Mouse (Mus musculus): ENCODE results near the gene Cmtr2. TPM values are rescaled to one million over a fixed set of nuclear protein-coding genes. Genes with fewer than 3 reads are reported as not detected.
A peak's percentile ranks its signal among the peaks of the same experiment; 100 is the strongest.

The Cmtr2 gene
- polyA plus RNA-seq (2014; fragmentation: Nextera tagmentation; extraction: Ambion mirVana): 10.7 and 10.8 TPM in 2 replicates

GRCm38 (mm10) chr8:110215365-110215764 lies at the start of gene Cmtr2:
Cmtr2 (plus strand) TSS chr8:110215665.
- ATAC-seq (ENCODE audit: insufficient read depth, low FRiP score, low TSS enrichment): no peak
- no peak for DNase-seq (ENCODE audit: low spot score)
- WGBS: 70% methylated on average over 7 of the region's 7 CpGs

DNA sequence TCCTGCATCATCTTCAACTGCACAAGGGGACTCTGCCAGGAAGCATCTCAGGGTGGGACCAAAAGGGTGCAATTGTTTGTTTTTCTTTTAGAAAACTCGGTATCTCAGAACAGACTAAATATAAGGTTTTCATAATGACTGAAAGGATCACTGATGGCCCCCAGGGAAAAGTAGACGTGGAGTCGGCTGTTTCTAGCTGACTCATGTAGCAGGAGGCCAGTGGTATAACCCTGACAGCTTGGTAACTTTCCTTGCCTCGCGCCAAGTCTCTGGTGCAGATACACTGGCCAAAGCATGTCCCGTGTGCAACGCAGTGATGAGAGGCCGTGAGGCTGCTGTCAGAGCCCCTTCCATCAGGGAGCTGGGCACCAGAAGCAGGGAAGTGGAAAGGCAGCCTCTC lies 49.2 kb upstream of the Cmtr2 start:
- Histone ChIP-seq H3K4me3 (ENCODE audit: low read depth, low read length) (no peak overlapping the region), H3K4me2 (ENCODE audit: low read depth) (no peak overlapping the region), H3K27ac (ENCODE audit: low read depth, low read length) (no peak overlapping the region), H3K4me1 (ENCODE audit: control insufficient read depth, insufficient read depth, low read length) (no peaks in the 10 kb centered on the region; the same call in 1 of the 2 replicates), H3K27me3 (ENCODE audit: control insufficient read depth, insufficient read depth, low read length) (peaks cover 19% of the 10 kb centered on the region), H3K36me3 (ENCODE audit: control insufficient read depth, insufficient read depth, low read length) (no peaks in the 10 kb centered on the region), H3K9me3 (ENCODE audit: control insufficient read depth, low read length) (no peaks in the 10 kb centered on the region), H3K9ac (ENCODE audit: low read length) (no peak overlapping the region)
- 89% methylated on average over 8 of the region's 8 CpGs for WGBS
- DNase-seq (ENCODE audit: low spot score) (no peak), ATAC-seq (ENCODE audit: insufficient read depth, low FRiP score, low TSS enrichment) (no peak)

More at GRCm38 (mm10) chr8:110215365-110215764, at the start of gene Cmtr2:
- Histone ChIP-seq H3K4me3 (ENCODE audit: low read depth, low read length) (no peak within 1 kb of the TSS), H3K9me3 (ENCODE audit: control insufficient read depth, low read length) (no peaks in the 10 kb centered on the region), H3K36me3 (ENCODE audit: control insufficient read depth, insufficient read depth, low read length) (no peaks in the 10 kb centered on the region), H3K27me3 (ENCODE audit: control insufficient read depth, insufficient read depth, low read length) (no peaks in the 10 kb centered on the region), H3K4me1 (ENCODE audit: control insufficient read depth, insufficient read depth, low read length) (peaks cover 8% of the 10 kb centered on the region), H3K9ac (ENCODE audit: low read length) (no peak within 1 kb of the TSS), H3K27ac (ENCODE audit: low read depth, low read length) (no peak within 1 kb of the TSS), H3K4me2 (ENCODE audit: low read depth) (no peak within 1 kb of the TSS)

- Histone ChIP-seq H3K4me1 (ENCODE audit: control insufficient read depth, insufficient read depth, low read length) (no peaks in the 10 kb centered on the region; the same call in 1 of the 2 replicates), H3K36me3 (ENCODE audit: control insufficient read depth, insufficient read depth, low read length) (no peaks in the 10 kb centered on the region), H3K4me2 (ENCODE audit: low read depth) (peak within 1 kb of the TSS; percentile 27), H3K9ac (ENCODE audit: low read length) (no peak within 1 kb of the TSS), H3K4me3 (ENCODE audit: low read depth, low read length) (no peak within 1 kb of the TSS), H3K27ac (ENCODE audit: low read depth, low read length) (no peak within 1 kb of the TSS), H3K27me3 (ENCODE audit: control insufficient read depth, insufficient read depth, low read length) (peaks cover 19% of the 10 kb centered on the region), H3K9me3 (ENCODE audit: control insufficient read depth, low read length) (no peaks in the 10 kb centered on the region)
- ATAC-seq (ENCODE audit: insufficient read depth, low FRiP score, low TSS enrichment) (peak; percentile 76), DNase-seq (ENCODE audit: low spot score) (peak; percentile 84)
- WGBS: under 1% methylated on average over 33 of the region's 33 CpGs
Observed at GRCm38 (mm10) chr8:110168046-110168445, 47.4 kb upstream of the Cmtr2 start, which contains the start of gene Calb2. Calb2 (minus strand) TSS chr8:110168210.

DNA sequence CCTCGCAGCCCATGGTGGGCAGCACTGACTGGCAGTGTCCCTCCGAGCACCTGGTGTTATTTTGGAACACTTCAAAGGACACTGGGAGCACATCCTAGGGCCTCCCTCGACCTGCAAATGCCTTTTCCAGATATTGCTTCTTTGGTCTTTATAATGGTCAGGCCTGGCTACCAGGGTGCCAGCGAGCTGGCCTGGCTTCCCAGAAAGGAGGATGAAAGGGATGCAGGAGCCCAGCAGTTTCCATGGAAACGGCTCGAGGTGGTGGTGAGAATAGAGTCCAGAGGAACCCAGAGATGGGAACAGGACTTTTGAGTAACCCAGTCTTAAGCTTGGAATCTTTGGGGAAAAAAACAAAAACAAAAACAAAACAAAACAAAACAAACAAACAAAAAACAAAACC lies 43.3 kb upstream of the Cmtr2 start:
- ATAC-seq (ENCODE audit: insufficient read depth, low FRiP score, low TSS enrichment): no peak
- Histone ChIP-seq H3K36me3 (ENCODE audit: control insufficient read depth, insufficient read depth, low read length) (no peaks in the 10 kb centered on the region), H3K27ac (ENCODE audit: low read depth, low read length) (no peak overlapping the region), H3K4me1 (ENCODE audit: control insufficient read depth, insufficient read depth, low read length) (no peaks in the 10 kb centered on the region; the same call in 1 of the 2 replicates), H3K27me3 (ENCODE audit: control insufficient read depth, insufficient read depth, low read length) (peaks cover 19% of the 10 kb centered on the region), H3K9me3 (ENCODE audit: control insufficient read depth, low read length) (no peaks in the 10 kb centered on the region), H3K9ac (ENCODE audit: low read length) (no peak overlapping the region), H3K4me2 (ENCODE audit: low read depth) (no peak overlapping the region), H3K4me3 (ENCODE audit: low read depth, low read length) (no peak overlapping the region)
- no peak for DNase-seq (ENCODE audit: low spot score)
- WGBS: 50% methylated on average over 6 of the region's 6 CpGs

GRCm38 (mm10) chr8:110174826-110175225 lies 40.6 kb upstream of the Cmtr2 start:
- DNase-seq (ENCODE audit: low spot score): no peak

GRCm38 (mm10) chr8:110177359-110178155 lies 37.9 kb upstream of the Cmtr2 start:
- Histone ChIP-seq H3K4me3 (ENCODE audit: low read depth, low read length) (no peak overlapping the region), H3K9me3 (ENCODE audit: control insufficient read depth, low read length) (no peaks in the 10 kb centered on the region), H3K36me3 (ENCODE audit: control insufficient read depth, insufficient read depth, low read length) (no peaks in the 10 kb centered on the region), H3K27ac (ENCODE audit: low read depth, low read length) (no peak overlapping the region), H3K4me1 (ENCODE audit: control insufficient read depth, insufficient read depth, low read length) (no peaks in the 10 kb centered on the region), H3K9ac (ENCODE audit: low read length) (no peak overlapping the region), H3K27me3 (ENCODE audit: control insufficient read depth, insufficient read depth, low read length) (no peaks in the 10 kb centered on the region), H3K4me2 (ENCODE audit: low read depth) (no peak overlapping the region)
- no peak for ATAC-seq (ENCODE audit: insufficient read depth, low FRiP score, low TSS enrichment)
- DNase-seq (ENCODE audit: low spot score): no peak
- WGBS: 31% methylated on average over 22 of the region's 22 CpGs

More at GRCm38 (mm10) chr8:110174826-110175225, 40.6 kb upstream of the Cmtr2 start:
- Histone ChIP-seq H3K4me1 (ENCODE audit: control insufficient read depth, insufficient read depth, low read length) (no peaks in the 10 kb centered on the region), H3K9me3 (ENCODE audit: control insufficient read depth, low read length) (no peaks in the 10 kb centered on the region), H3K9ac (ENCODE audit: low read length) (no peak overlapping the region), H3K36me3 (ENCODE audit: control insufficient read depth, insufficient read depth, low read length) (no peaks in the 10 kb centered on the region), H3K27me3 (ENCODE audit: control insufficient read depth, insufficient read depth, low read length) (no peaks in the 10 kb centered on the region), H3K4me2 (ENCODE audit: low read depth) (no peak overlapping the region), H3K27ac (ENCODE audit: low read depth, low read length) (no peak overlapping the region), H3K4me3 (ENCODE audit: low read depth, low read length) (no peak overlapping the region)
- 87% methylated on average over 4 of the region's 4 CpGs for whole genome bisulfite sequencing
- ATAC-seq (ENCODE audit: insufficient read depth, low FRiP score, low TSS enrichment): no peak

DNA sequence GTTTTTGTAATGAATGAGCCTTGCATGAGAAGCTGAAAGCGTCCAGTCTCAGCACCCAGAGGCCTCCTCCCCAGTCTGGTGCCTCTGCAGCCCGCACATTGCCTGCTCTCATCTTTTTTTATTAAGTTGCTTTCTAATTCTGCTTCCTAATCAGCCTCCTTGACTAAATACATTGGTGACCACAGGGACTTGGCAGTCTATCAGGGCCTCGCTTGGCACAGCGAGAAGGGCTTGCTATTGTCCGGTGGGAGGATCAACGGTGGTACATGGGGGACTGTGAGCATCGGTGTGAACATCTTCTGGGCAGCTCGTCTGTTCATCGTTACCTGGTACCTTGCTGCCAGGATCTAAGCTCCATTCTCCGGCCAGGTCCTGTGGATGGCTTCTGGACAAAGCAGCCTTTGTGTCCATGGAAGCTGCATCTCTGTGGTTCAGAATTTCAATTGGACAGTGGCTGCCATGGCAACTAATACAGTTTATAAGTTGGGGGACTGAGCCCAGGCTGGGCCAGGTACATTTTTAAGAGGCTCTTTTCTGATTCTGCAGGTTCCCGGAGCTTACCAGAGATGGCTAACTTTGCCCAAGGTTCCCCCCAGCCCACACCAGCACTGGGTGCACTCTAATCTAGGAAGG lies 32.6 kb upstream of the Cmtr2 start:
- no peaks in the 10 kb centered on the region for H3K36me3 ChIP-seq (ENCODE audit: control insufficient read depth, insufficient read depth, low read length)
- H3K4me1 ChIP-seq (ENCODE audit: control insufficient read depth, insufficient read depth, low read length): no peaks in the 10 kb centered on the region
- no peaks in the 10 kb centered on the region for H3K9me3 ChIP-seq (ENCODE audit: control insufficient read depth, low read length)
- no peak overlapping the region for H3K4me2 ChIP-seq (ENCODE audit: low read depth)
- no peak overlapping the region for H3K4me3 ChIP-seq (ENCODE audit: low read depth, low read length)
- no peak overlapping the region for H3K9ac ChIP-seq (ENCODE audit: low read length)
- H3K27me3 ChIP-seq (ENCODE audit: control insufficient read depth, insufficient read depth, low read length): no peaks in the 10 kb centered on the region
- no peak overlapping the region for H3K27ac ChIP-seq (ENCODE audit: low read depth, low read length)
- ATAC-seq (ENCODE audit: insufficient read depth, low FRiP score, low TSS enrichment) (no peak), DNase-seq (ENCODE audit: low spot score) (no peak)
- WGBS: 83% methylated on average over 11 of the region's 11 CpGs

DNA sequence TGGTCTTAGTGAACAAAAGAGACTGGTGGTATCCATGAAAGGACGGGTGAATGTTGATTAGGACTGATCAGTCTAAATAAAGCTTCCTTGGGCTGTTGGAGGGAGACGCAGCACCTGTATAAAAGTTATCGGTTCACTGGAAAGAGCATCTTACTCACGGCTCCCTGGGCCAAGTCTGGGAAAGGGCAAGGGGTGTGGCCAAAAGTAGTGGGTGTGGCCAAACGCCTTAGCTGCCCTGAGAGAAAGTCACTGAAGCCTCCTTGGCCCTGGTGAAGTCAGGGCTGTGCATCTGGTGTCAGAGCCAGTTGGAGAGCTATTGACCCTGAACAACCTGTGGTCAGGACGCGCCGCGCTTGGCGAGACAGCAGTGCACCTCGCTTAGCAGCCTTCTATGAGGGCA lies 31.7 kb upstream of the Cmtr2 start:
- Histone ChIP-seq H3K36me3 (ENCODE audit: control insufficient read depth, insufficient read depth, low read length) (no peaks in the 10 kb centered on the region), H3K9ac (ENCODE audit: low read length) (no peak overlapping the region), H3K27me3 (ENCODE audit: control insufficient read depth, insufficient read depth, low read length) (no peaks in the 10 kb centered on the region), H3K27ac (ENCODE audit: low read depth, low read length) (no peak overlapping the region), H3K4me2 (ENCODE audit: low read depth) (no peak overlapping the region), H3K9me3 (ENCODE audit: control insufficient read depth, low read length) (no peaks in the 10 kb centered on the region), H3K4me1 (ENCODE audit: control insufficient read depth, insufficient read depth, low read length) (no peaks in the 10 kb centered on the region), H3K4me3 (ENCODE audit: low read depth, low read length) (no peak overlapping the region)
- ATAC-seq (ENCODE audit: insufficient read depth, low FRiP score, low TSS enrichment): no peak
- DNase-seq (ENCODE audit: low spot score): no peak
- WGBS: 28% methylated on average over 11 of the region's 11 CpGs

All from neural tube, embryonic 11.5 days (tissue).